Mouse (Mus musculus) megakaryocyte, embryonic 14.5 days (primary cell): ENCODE measurements around the gene Kcnk13. TPM values are rescaled to one million over a fixed set of nuclear protein-coding genes. Genes with fewer than 3 reads are reported as not detected.

Experiments
- H3K27me3 ChIP-seq: replicated peaks from 2 replicates; pipeline ENCODE3; 2012; ENCODE audit warnings: inconsistent platforms
- H3K36me3 ChIP-seq: replicated peaks from 2 replicates; pipeline ENCODE3; 2012; ENCODE audit warnings: low read length, inconsistent platforms, mixed read lengths
- H3K4me1 ChIP-seq: 2 replicates; pipeline ENCODE4 v1.6.1; 2012; ENCODE audit warnings: inconsistent platforms
- H3K4me3 ChIP-seq: replicated peaks from 2 replicates; pipeline ENCODE3; 2012; ENCODE audit warnings: moderate library complexity, mild to moderate bottlenecking, inconsistent platforms
- H3K9me3 ChIP-seq: 2 replicates; pipeline ENCODE4 v1.6.1; 2012; ENCODE audit warnings: inconsistent platforms
- FLI1 ChIP-seq: IDR thresholded peaks from 2 replicates; pipeline ENCODE4 v1.6.1; 2012; ENCODE audit warnings: low read length, inconsistent platforms, mixed read lengths
- GATA1 ChIP-seq: IDR thresholded peaks from 3 replicates; pipeline ENCODE4 v1.6.1; 2012; ENCODE audit warnings: mixed read lengths, low read length, inconsistent platforms, borderline replicate concordance
- polyA plus RNA-seq: library from polyadenylated mRNA; stranded (reverse); fragments of >175 nt; gene quantifications from 2 replicates; pipeline ENCODE4 v1.2.3, GENCODE M21; 2012; ENCODE audit warnings: low replicate concordance; ENCODE audit not compliant: insufficient read depth

Kcnk13 gene
- polyA plus RNA-seq, 1 experiment = 0.35 TPM

- Histone ChIP-seq H3K4me1 (no peaks in the 10 kb centered on the region), H3K36me3 (no peaks in the 10 kb centered on the region), H3K9me3 (peaks cover 7% of the 10 kb centered on the region), H3K27me3 (peaks cover 4% of the 10 kb centered on the region), H3K4me3 (no peak overlapping the region)
- TF ChIP-seq GATA1 = no peak
- no peak for TF ChIP-seq FLI1
Observed at GRCm38 (mm10) chr12:100012839-100013238, 48.5 kb downstream of the Kcnk13 start.

- peaks cover 7% of the 10 kb centered on the region for H3K9me3 ChIP-seq
- peaks cover 7% of the 10 kb centered on the region for H3K27me3 ChIP-seq
- no peaks in the 10 kb centered on the region for H3K36me3 ChIP-seq
- H3K4me3 ChIP-seq = no peak overlapping the region
- TF ChIP-seq FLI1 (no peak), GATA1 (no peak)
- no peaks in the 10 kb centered on the region for H3K4me1 ChIP-seq
Observed at GRCm38 (mm10) chr12:100015146-100015545, 50.8 kb downstream of the Kcnk13 start.

- Histone ChIP-seq H3K4me3 (no peak overlapping the region), H3K27me3 (peaks cover 7% of the 10 kb centered on the region), H3K4me1 (peaks cover 4% of the 10 kb centered on the region; the same call in 1 of the 2 replicates), H3K9me3 (no peaks in the 10 kb centered on the region), H3K36me3 (no peaks in the 10 kb centered on the region)
- TF ChIP-seq FLI1 = no peak
- no peak for TF ChIP-seq GATA1
Observed at GRCm38 (mm10) chr12:100017709-100018108, 53.4 kb downstream of the Kcnk13 start.

GRCm38 (mm10) chr12:100022490-100022889, 58.2 kb downstream of the Kcnk13 start:
- Histone ChIP-seq H3K27me3 (peaks cover 14% of the 10 kb centered on the region), H3K4me1 (peaks cover 8% of the 10 kb centered on the region; the same call in 1 of the 2 replicates), H3K9me3 (no peaks in the 10 kb centered on the region), H3K36me3 (no peaks in the 10 kb centered on the region), H3K4me3 (no peak overlapping the region)
- TF ChIP-seq FLI1 (no peak), GATA1 (no peak)

- H3K9me3 ChIP-seq = no peaks in the 10 kb centered on the region
- H3K4me3 ChIP-seq = peak overlapping the region; percentile 18
- no peaks in the 10 kb centered on the region for H3K36me3 ChIP-seq
- H3K27me3 ChIP-seq = peaks cover 11% of the 10 kb centered on the region
- peaks cover 8% of the 10 kb centered on the region; the same call in 1 of the 2 replicates for H3K4me1 ChIP-seq
- TF ChIP-seq GATA1 = no peak
- no peak for TF ChIP-seq FLI1
Observed at GRCm38 (mm10) chr12:100023821-100024365, 59.6 kb downstream of the Kcnk13 start.

GRCm38 (mm10) chr12:100025675-100026074, 61.4 kb downstream of the Kcnk13 start:
- Histone ChIP-seq H3K4me1 (peaks cover 5% of the 10 kb centered on the region; the same call in 1 of the 2 replicates), H3K36me3 (no peaks in the 10 kb centered on the region)
- TF ChIP-seq GATA1 (no peak), FLI1 (no peak)

GRCm38 (mm10) chr12:100026715-100027245, 62.5 kb downstream of the Kcnk13 start:
- TF ChIP-seq GATA1 (no peak), FLI1 (no peak)
- no peaks in the 10 kb centered on the region for H3K9me3 ChIP-seq
- H3K4me1 ChIP-seq = peaks cover 5% of the 10 kb centered on the region; the same call in 1 of the 2 replicates
- H3K36me3 ChIP-seq = no peaks in the 10 kb centered on the region
- H3K4me3 ChIP-seq = peak overlapping the region; percentile 7
- peaks cover 11% of the 10 kb centered on the region for H3K27me3 ChIP-seq

More at GRCm38 (mm10) chr12:100025675-100026074, 61.4 kb downstream of the Kcnk13 start:
- Histone ChIP-seq H3K4me3 (no peak overlapping the region), H3K27me3 (peaks cover 11% of the 10 kb centered on the region), H3K9me3 (no peaks in the 10 kb centered on the region)

- no peak overlapping the region for H3K4me3 ChIP-seq
- peaks cover 11% of the 10 kb centered on the region for H3K27me3 ChIP-seq
- no peaks in the 10 kb centered on the region for H3K9me3 ChIP-seq
- peaks cover 5% of the 10 kb centered on the region; the same call in 1 of the 2 replicates for H3K4me1 ChIP-seq
- H3K36me3 ChIP-seq = no peaks in the 10 kb centered on the region
- TF ChIP-seq FLI1 (no peak), GATA1 (no peak)
Observed at GRCm38 (mm10) chr12:100027281-100027680, 63.0 kb downstream of the Kcnk13 start.

GRCm38 (mm10) chr12:100031681-100032080, 67.4 kb downstream of the Kcnk13 start:
- TF ChIP-seq FLI1 = no peak
- no peak for TF ChIP-seq GATA1
- H3K9me3 ChIP-seq = peaks cover 1% of the 10 kb centered on the region; the same call in 1 of the 2 replicates
- peaks cover 4% of the 10 kb centered on the region; the same call in 1 of the 2 replicates for H3K4me1 ChIP-seq
- no peak overlapping the region for H3K4me3 ChIP-seq
- H3K36me3 ChIP-seq = no peaks in the 10 kb centered on the region
- H3K27me3 ChIP-seq = peaks cover 6% of the 10 kb centered on the region

- H3K4me1 ChIP-seq = no peaks in the 10 kb centered on the region
- peaks cover 3% of the 10 kb centered on the region; the same call in 1 of the 2 replicates for H3K9me3 ChIP-seq
- TF ChIP-seq FLI1 (no peak), GATA1 (no peak)
- H3K36me3 ChIP-seq = no peaks in the 10 kb centered on the region
- no peak overlapping the region for H3K4me3 ChIP-seq
- H3K27me3 ChIP-seq = no peaks in the 10 kb centered on the region
Observed at GRCm38 (mm10) chr12:100032521-100032920, 68.2 kb downstream of the Kcnk13 start.
